Mouse (Mus musculus) G1E-ER4 (cell line): ENCODE measurements around the gene Rasef. TPM values are rescaled to one million over a fixed set of nuclear protein-coding genes. Genes with fewer than 3 reads are reported as not detected.
"Not testable (repeated sequence)": the region's sequence is repeated elsewhere in the genome, so short reads cannot be mapped to it uniquely, and the experiment has no call there.

Experiments used
- GATA1 ChIP-seq: IDR thresholded peaks from one replicate; pipeline ENCODE4 v1.8.0; 2012; ENCODE audit warnings: low read length, inconsistent platforms
- polyA plus RNA-seq: library from polyadenylated mRNA; stranded (reverse); fragments of >175 nt; gene quantifications from 2 replicates; pipeline ENCODE4 v1.2.3, GENCODE M21; 2012

Gene Rasef
- polyA plus RNA-seq, 1 experiment = not detected

GRCm38 (mm10) chr4:73683216-73683615 is 107.6 kb downstream of the Rasef start, which contains the start of gene Gm428:
TSS of gene Gm428 (plus strand) at chr4:73683516.
- TF ChIP-seq GATA1 = not testable (repeated sequence)

- TF ChIP-seq GATA1 = not testable (repeated sequence)
Measured at GRCm38 (mm10) chr4:73668054-73668453, 122.7 kb downstream of the Rasef start, which contains the start of gene Gm11239. TSS of gene Gm11239 (plus strand) at chr4:73668354.

Other genes with a start within 250 kb of the Rasef start
- not detected in 2 replicates for gene Gm11238, start 183.1 kb downstream of the Rasef start, polyA plus RNA-seq
- not detected in 2 replicates for gene Gm11237, start 168.0 kb downstream of the Rasef start, polyA plus RNA-seq
- not detected in 2 replicates for gene Gm11236, start 152.9 kb downstream of the Rasef start, polyA plus RNA-seq
- gene Gm11239, start 122.6 kb downstream of the Rasef start, polyA plus RNA-seq = not detected in 2 replicates
- gene Gm428, start 107.5 kb downstream of the Rasef start, polyA plus RNA-seq = not detected in 2 replicates
- not detected in 2 replicates for gene Gm11758, start 85.3 kb upstream of the Rasef start, polyA plus RNA-seq
- not detected in 2 replicates for gene Gm11757, start 100.1 kb upstream of the Rasef start, polyA plus RNA-seq
- not detected in 2 replicates for gene Gm13871, start 115.0 kb upstream of the Rasef start, polyA plus RNA-seq
- gene Gm11756, start 129.8 kb upstream of the Rasef start, polyA plus RNA-seq = not detected in 2 replicates
- not detected in 2 replicates for gene 2310002L09Rik, start 159.9 kb upstream of the Rasef start, polyA plus RNA-seq
- gene Frmd3, start 222.4 kb upstream of the Rasef start, polyA plus RNA-seq = not detected in 2 replicates